Mouse (Mus musculus) right cerebral cortex, postnatal 10 days (tissue): ENCODE measurements around the gene Pex6.
A peak's percentile ranks its signal among the peaks of the same experiment; 100 is the strongest.

Source experiments
- DNase-seq, 2 experiments: peaks; one replicate each; pipeline ENCODE4 v3.0.0; 2021; ENCODE audit warnings: low spot score in 2 of 2

Pex6 gene

DNA sequence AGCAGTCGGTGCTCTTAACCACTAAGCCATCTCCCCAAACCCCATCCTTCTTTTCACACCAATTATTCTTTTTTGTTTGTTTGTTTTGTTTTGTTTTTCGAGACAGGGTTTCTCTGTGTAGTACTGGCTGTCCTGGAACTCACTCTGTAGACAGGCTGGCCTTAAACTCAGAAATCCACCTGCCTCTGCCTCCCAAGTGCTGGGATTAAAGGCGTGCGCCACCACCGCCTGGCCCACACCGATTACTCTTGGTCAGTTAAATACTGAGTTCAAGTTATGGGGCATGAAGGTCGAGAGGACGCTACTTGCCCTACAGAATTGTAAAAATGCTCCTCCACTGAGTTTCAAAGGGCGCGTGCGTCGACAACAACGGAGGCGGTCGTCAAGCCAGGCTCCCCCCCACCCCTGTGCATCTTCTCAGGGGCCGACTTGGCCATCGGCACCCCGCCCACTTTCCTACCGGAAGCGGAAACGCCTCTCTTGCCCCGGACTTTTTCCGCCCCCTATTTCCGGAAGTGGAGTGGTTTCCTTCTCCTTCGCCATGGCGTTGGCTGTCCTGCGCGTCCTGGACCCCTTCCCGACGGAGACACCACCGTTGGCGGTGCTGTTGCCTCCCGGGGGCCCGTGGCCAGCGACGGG is at the start of gene Pex6:
Pex6 (plus strand) TSS at position 505 of the 639 bp plus-strand sequence.
- peak; percentile 96 for DNase-seq

GRCm38 (mm10) chr17:46661981-46662380 is 49.3 kb upstream of the Pex6 start:
- no peak for DNase-seq

DNA sequence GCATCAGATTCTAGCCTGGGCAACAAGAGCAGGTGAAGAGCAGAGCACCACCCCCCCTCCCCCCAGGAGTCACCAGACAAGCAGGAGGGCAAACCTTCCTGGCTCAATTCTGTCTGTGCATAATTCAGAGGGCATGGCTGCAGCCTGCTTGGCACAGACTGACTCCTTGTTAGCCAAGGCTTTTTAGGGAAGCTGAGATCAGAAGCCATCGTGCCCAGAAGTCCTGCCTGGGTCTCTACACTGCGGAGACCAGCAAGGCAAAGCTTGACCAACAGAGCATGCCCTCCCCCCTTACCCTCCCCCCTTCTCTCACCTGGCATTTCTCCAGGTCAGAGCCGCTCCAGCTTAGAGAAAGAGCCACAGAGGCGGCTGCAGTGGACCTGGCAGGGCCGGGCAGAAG is 48.5 kb upstream of the Pex6 start:
- DNase-seq, result no peak

GRCm38 (mm10) chr17:46667712-46668111 is 43.6 kb upstream of the Pex6 start:
- no peak for DNase-seq

DNA sequence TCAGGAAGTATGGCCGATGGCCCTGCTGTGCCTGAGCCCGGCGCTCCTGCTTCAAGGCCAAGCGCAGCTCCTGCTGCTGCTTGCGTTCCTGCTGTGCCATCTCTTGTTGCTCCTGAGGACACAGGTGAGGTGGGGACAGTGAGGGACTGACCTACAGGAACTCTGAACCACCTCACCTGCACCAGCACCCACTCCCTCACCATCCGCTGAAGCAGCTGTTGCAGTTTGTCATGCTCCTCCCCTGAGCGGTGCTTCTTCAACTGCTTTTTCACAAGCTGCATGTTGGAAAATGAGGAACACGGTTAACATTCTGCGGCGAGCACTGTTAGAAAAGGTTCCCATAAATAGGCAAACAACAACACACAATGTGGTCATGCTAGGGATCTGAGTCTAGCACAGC is 41.4 kb upstream of the Pex6 start:
- DNase-seq, result no peak

GRCm38 (mm10) chr17:46673850-46674529 is 37.3 kb upstream of the Pex6 start, which contains the start of gene Rrp36:
Gene Rrp36 (minus strand): TSS chr17:46674352.
- DNase-seq, result peak; percentile 94 to 95

- no peak for DNase-seq
Observed at GRCm38 (mm10) chr17:46674530-46675283, 36.6 kb upstream of the Pex6 start.

- DNase-seq, result no peak
Observed at GRCm38 (mm10) chr17:46678416-46678815, 32.8 kb upstream of the Pex6 start, which contains the start of gene Mea1. Gene Mea1 (plus strand): TSS chr17:46678793.

DNA sequence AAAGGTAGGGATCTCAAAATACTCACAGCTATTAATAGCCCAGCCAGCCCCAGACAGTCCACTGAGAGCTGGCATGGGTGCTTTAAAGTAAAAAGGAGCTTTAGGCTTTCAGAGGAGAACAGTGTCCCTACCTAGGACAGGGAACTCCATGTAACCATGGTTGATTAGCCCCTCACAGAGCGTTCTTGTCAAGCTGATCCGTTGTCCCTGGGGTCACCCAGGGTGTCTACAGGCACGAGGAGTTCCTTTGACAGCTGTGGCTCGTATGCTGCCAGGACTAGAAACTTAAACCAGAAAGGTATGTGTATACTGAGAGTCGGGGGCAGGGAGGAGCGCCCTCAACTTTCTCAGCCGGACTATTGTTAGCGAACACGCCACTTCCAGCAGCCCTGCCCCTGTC is 32.4 kb upstream of the Pex6 start:
- DNase-seq, result no peak

GRCm38 (mm10) chr17:46679843-46680759 is 31.2 kb upstream of the Pex6 start:
- DNase-seq, result peak in 1 of 2 experiments; percentile 71

DNA sequence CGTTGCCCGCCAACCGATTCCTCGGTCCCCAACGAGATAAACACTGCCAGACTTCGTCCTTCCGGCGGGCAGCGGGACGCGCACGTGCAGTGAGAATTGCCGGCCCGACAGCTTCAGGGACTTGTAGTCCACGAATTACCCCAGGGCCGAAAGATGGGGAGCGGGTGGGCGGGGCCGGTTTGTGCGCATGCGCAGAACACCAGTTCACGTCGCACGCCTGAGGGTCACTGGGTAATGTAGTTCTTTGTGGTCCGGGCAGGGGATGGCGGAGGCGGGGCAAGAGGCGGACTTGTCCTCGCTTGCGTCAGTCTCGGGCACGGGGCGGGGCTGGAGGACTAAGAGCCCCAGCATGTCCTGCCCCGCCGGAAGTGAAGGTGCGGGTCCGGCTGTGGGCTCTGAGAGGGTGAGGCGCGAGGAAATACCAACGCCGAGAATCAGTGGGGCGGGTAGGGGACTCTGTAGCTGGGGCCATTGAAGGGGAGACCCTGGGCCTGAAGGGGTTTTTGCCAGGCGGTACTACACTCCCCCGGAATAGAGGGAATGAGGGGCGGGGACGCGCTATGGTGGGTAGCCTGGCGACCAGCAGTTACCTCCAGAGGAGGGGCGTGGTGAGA is 30.4 kb upstream of the Pex6 start, which contains the start of gene Klhdc3:
Klhdc3 (minus strand) TSS at position 155 of the 614 bp plus-strand sequence.
- DNase-seq, result peak; percentile 98 to 99

DNA sequence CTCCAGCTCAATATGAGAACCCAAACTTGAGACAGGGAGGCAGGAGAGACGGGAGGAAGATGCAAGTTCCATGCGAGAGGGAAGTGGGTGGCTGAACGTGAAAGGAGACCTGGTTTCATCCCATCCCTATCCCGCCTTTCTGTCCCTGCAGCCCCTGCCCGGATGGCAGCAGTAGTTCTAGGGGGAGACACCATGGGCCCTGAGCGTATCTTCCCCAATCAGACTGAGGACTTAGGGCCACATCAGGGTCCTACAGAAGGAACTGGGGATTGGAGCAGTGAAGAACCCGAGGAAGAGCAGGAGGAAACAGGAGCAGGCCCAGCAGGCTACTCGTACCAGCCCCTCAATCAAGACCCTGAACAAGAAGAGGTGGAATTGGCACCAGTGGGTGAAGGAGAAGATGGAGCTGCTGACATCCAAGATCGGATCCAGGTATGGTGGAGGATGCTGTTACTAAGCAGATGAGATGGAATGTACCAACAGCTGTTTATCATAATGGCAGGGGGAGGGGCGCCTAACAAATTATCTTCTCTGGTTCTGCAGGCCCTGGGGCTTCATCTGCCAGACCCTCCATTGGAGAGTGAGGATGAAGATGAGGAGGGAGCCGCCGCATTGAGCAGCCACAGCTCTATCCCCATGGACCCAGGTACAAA is 29.7 kb upstream of the Pex6 start:
- DNase-seq, result peak in 1 of 2 experiments; percentile 36

- peak in 1 of 2 experiments; percentile 32 for DNase-seq
Observed at GRCm38 (mm10) chr17:46682654-46683389, 28.4 kb upstream of the Pex6 start.

- DNase-seq, result no peak
Observed at GRCm38 (mm10) chr17:46685913-46686312, 25.4 kb upstream of the Pex6 start.

DNA sequence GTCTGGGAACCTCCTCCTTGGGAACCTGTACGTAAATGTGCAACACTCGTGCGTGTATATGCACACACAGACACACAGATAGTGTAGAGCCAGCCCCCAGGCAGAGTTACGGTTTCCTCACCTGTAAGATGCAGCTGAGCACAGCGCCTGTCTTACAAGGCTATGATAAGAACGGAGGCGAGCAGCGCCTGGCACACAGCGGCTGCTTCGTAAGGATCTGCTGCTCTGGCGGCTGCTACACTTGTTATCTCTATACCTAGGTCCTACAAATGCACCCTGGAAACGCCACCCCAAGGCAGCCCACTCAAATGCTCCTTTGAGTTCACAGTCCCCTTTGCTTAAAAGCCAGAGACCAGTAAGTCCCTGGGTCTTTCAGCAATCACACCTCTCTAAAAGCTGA is 20.6 kb upstream of the Pex6 start:
- DNase-seq, result no peak

GRCm38 (mm10) chr17:46691390-46691789 is 19.9 kb upstream of the Pex6 start:
- no peak for DNase-seq

DNA sequence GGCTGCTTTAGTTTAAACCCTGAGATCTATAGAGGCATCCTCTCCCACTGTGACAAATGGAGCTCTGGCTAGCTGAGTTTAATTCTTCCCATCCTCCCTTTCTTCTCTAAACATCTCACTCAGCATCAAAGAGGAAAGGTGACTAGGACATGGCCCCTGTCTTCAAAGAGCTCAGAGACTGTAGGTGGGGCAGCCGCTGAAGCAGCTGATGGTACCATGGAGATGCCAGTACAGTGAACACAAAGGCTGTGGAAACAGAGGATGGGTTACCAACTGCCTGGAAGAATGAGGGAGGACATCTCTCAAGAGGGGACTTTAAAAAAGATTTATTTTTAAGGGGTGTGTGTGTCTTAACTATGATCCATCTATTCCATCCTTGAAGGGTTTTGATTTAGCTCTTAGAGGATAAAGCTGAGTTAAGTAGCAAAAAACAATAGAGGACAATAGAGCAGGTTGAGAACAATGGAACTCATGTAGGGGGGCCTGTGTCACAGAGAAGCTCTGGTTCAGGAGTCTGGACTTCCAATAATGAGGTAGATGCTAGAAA is 16.7 kb upstream of the Pex6 start:
- no peak for DNase-seq

GRCm38 (mm10) chr17:46698515-46698914 is 12.7 kb upstream of the Pex6 start:
- DNase-seq, result no peak

- DNase-seq, result no peak
Observed at GRCm38 (mm10) chr17:46699245-46699644, 12.0 kb upstream of the Pex6 start.
